Mouse (Mus musculus) colon, adult 2 months (tissue): ENCODE measurements around the gene Pard6a. TPM values are rescaled to one million over a fixed set of nuclear protein-coding genes. Genes with fewer than 3 reads are reported as not detected.

Source experiments
- polyA plus RNA-seq: library from polyadenylated mRNA; depleted of rRNA; stranded (reverse); fragments of >200 nt; gene quantifications from 2 replicates; pipeline ENCODE4 v1.2.3, GENCODE M21; 2012; rRNA removed

Gene Pard6a
- polyA plus RNA-seq, result 14.3 and 15.3 TPM in 2 replicates

DNA sequence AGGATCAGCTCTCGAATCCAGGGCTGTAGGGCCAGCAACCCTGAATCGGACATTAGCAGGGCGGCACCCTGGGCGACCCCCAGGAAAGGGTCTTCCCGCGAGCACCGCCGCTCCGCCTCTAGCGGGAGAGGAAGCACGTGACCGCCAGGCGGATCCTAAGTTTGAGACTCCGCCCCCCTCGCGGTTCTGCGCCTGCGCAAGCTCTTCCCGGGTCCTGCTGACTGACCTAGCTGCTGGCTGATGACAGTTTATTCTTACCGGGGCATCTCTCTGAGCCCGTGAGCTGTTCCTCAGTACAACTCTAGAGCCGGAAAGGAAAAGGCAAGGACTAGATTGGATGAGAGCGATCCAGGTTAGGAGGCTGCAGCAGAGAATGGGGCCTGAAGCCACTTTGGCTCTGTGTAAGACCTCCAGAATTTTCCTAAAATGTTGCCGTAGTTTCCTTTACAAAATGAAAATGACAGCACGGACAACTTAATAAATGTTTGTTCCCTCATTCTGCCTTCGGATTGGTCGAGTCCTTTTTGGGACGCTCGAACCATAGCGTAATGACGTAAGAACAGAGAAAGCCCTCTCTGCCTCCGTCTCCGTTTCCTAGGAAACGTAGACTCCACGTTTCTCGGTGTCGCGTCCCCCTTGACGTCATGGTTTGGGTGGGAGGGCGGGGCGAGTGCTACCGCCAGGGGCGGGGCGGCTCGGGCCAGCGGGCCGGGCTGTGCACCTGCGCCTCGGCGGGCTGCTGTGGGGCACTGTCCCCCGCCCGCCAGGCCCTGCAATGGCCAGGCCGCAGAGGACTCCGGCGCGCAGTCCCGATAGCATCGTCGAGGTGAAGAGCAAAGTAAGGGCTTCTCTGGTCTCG is at the start of gene Pard6a, which contains the start of gene Acd:
Pard6a (plus strand) TSS at position 183 of the 859 bp plus-strand sequence.
Acd (minus strand) TSS at position 137 of the 859 bp plus-strand sequence.

DNA sequence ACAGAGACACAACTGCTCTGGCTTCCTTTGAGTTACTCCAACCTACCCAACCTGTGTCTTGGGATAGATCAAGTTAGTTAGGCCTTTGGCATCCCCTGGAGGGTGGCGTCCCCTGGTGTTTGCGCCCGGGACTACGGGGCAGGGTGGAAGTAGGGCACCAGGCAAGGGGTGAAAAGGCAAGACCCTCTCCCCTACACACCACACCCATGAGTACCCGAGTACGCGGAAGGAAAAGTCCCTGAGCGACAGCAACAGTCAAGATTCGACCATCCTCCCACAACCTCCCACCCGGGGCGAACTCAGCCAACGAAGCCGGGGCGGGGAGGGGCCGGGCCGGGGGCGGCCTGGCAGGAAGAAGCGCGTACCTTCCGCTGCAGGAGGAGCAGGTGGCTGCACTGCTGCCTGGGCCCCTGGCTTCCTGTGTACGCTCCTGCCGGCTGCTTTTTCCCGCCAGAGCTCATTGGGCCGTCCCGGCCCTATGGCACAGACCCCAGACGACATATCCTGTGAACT is 15.1 kb upstream of the Pard6a start, which contains the start of gene Carmil2:
Carmil2 (plus strand) TSS at position 479 of the 513 bp plus-strand sequence.

DNA sequence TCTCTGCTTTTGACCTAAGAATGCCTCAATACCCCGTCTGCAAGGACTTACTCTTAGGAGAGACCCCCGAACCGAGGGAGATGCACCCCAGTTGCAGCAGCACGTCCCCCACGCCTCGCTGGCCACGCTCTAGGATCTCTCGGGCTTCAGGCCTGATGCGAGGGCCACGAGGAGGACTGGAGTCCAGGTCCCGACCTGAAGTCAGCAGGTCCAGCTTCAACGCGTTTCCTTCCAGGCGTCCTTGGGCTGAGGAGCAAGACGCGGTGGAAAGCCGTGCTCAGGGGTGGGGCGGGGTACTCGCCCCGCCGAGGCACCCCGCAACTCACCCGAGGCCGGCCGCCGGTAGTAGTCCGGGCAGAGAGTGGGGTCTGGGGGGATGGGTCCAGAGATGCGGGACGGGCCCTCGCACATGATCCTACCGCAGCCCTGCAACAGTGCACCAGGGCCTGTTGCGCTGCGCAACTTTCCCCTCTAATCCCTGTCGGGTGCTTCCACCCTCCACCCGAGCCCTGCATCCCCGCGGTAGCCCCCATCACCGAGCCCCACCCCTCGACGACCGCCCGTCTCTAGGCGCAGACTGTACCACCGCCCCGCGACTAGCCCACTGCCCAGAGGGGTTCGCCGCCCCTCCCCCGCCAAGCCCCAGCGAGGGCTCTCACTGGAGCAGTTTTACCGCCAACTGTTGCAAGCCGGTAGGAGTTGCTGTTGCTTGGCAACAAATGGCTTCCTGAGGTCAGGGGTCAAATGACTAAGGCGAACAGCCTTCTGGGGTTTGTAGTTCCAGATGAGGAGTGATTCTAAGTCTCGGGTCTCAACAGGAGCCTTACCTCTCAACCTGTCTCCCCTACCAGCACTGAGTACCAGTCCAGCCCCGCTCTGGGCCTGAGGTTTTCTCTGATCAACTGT is 6.8 kb downstream of the Pard6a start, which contains the start of the genes 4933405L10Rik and Enkd1:
4933405L10Rik (plus strand) TSS at position 158 of the 906 bp plus-strand sequence.
Enkd1 (minus strand) TSS at position 713 of the 906 bp plus-strand sequence.

Other genes with a start within 250 kb of the Pard6a start
- 319 and 403 TPM in 2 replicates for gene Tppp3, start 229.6 kb upstream of the Pard6a start, polyA plus RNA-seq
- 52.7 and 54.0 TPM in 2 replicates for gene Zdhhc1, start 204.2 kb upstream of the Pard6a start, polyA plus RNA-seq
- gene Hsd11b2, start 182.4 kb upstream of the Pard6a start, polyA plus RNA-seq, result 624 and 727 TPM in 2 replicates
- gene Atp6v0d1, start 135.1 kb upstream of the Pard6a start, polyA plus RNA-seq, result 104 and 120 TPM in 2 replicates
- 20.5 and 26.5 TPM in 2 replicates for gene Ripor1, start 95.9 kb upstream of the Pard6a start, polyA plus RNA-seq
- gene Ctcf, start 64.6 kb upstream of the Pard6a start, polyA plus RNA-seq, result 13.5 and 15.1 TPM in 2 replicates
- 0.27 and 0.73 TPM in 2 replicates for gene Agrp, start 63.8 kb upstream of the Pard6a start, polyA plus RNA-seq
- 2.5 and 3.2 TPM in 2 replicates for gene Carmil2, start 14.9 kb upstream of the Pard6a start, polyA plus RNA-seq
- 30.4 and 30.8 TPM in 2 replicates for gene Acd, start within 50 bp of the Pard6a start, polyA plus RNA-seq
- gene 4933405L10Rik, start 6.5 kb downstream of the Pard6a start, polyA plus RNA-seq, result not detected in 2 replicates
- gene Enkd1, start 7.1 kb downstream of the Pard6a start, polyA plus RNA-seq, result 8.4 and 8.6 TPM in 2 replicates
- gene Gfod2, start 57.5 kb downstream of the Pard6a start, polyA plus RNA-seq, result 10.6 and 11.4 TPM in 2 replicates
- gene Ranbp10, start 126.2 kb downstream of the Pard6a start, polyA plus RNA-seq, result 21.8 and 23.4 TPM in 2 replicates
- not detected in 2 replicates for gene Tsnaxip1, start 126.6 kb downstream of the Pard6a start, polyA plus RNA-seq
- gene Cenpt, start 152.1 kb downstream of the Pard6a start, polyA plus RNA-seq, result 11.8 and 13.0 TPM in 2 replicates
- gene Thap11, start 154.0 kb downstream of the Pard6a start, polyA plus RNA-seq, result 58.1 and 62.6 TPM in 2 replicates
- gene Nutf2, start 159.4 kb downstream of the Pard6a start, polyA plus RNA-seq, result 16.5 and 17.9 TPM in 2 replicates
- gene Edc4, start 179.7 kb downstream of the Pard6a start, polyA plus RNA-seq, result 68.4 and 74.2 TPM in 2 replicates
- gene Nrn1l, start 192.4 kb downstream of the Pard6a start, polyA plus RNA-seq, result 3.0 and 3.6 TPM in 2 replicates
- gene Pskh1, start 199.3 kb downstream of the Pard6a start, polyA plus RNA-seq, result 30.6 and 35.4 TPM in 2 replicates
- gene Ctrl, start 232.7 kb downstream of the Pard6a start, polyA plus RNA-seq, result 6.9 and 2,597 TPM in 2 replicates
- gene Psmb10, start 237.3 kb downstream of the Pard6a start, polyA plus RNA-seq, result 274 and 456 TPM in 2 replicates
- 1.0 and 1.3 TPM in 2 replicates for gene Lcat, start 242.2 kb downstream of the Pard6a start, polyA plus RNA-seq